Mouse (Mus musculus) liver, postnatal 0 days (tissue): ENCODE data around the gene Gm21477. TPM values are rescaled to one million over a fixed set of nuclear protein-coding genes. Genes with fewer than 3 reads are reported as not detected.
"Not testable (repeated sequence)": the region's sequence is repeated elsewhere in the genome, so short reads cannot be mapped to it uniquely, and the experiment has no call there.

Source experiments
- ATAC-seq: fragments of 200-750 bp; cut with Nextera tagmentation; 2 replicates; pipeline ENCODE4 v1.8.0; 2017; ENCODE audit warnings: mild to moderate bottlenecking, moderate library complexity
- DNase-seq: peaks from one replicate; pipeline ENCODE4 v3.0.0-alpha.2; 2016
- H3K27ac ChIP-seq: fragments of 300-500 bp; sonication (generic); 2 replicates; pipeline ENCODE4 v1.5.1; 2014; ENCODE audit warnings: antibody characterized with exemption, moderate library complexity, mild to moderate bottlenecking, low read depth
- H3K27me3 ChIP-seq: fragments of 300-500 bp; sonication (generic); 2 replicates; pipeline ENCODE4 v1.6.1; 2014; ENCODE audit warnings: low read length, control low read depth, mixed read lengths; ENCODE audit not compliant: insufficient read depth
- H3K36me3 ChIP-seq: fragments of 300-500 bp; sonication (generic); replicated peaks from 2 replicates; pipeline ENCODE4 v1.6.1; 2014; ENCODE audit warnings: mild to moderate bottlenecking, control low read depth, low read length, moderate library complexity, mixed read lengths; ENCODE audit not compliant: insufficient read depth
- H3K4me1 ChIP-seq: fragments of 300-500 bp; sonication (generic); 2 replicates; pipeline ENCODE4 v1.6.1; 2014; ENCODE audit warnings: antibody characterized with exemption, mild to moderate bottlenecking, control low read depth; ENCODE audit not compliant: insufficient read depth
- H3K4me2 ChIP-seq: fragments of 300-500 bp; sonication (generic); 2 replicates; pipeline ENCODE4 v1.6.1; 2014; ENCODE audit warnings: low read depth, mild to moderate bottlenecking, low read length, moderate library complexity, mixed read lengths
- H3K4me3 ChIP-seq: fragments of 300-500 bp; sonication (generic); 2 replicates; pipeline ENCODE4 v1.5.1; 2014; ENCODE audit warnings: low read depth, low read length
- H3K9ac ChIP-seq: fragments of 300-500 bp; sonication (generic); replicated peaks from 2 replicates; pipeline ENCODE4 v1.6.1; 2014; ENCODE audit warnings: mild to moderate bottlenecking, moderate library complexity
- H3K9me3 ChIP-seq: fragments of 300-500 bp; sonication (generic); 2 replicates; pipeline ENCODE4 v1.6.1; 2016; ENCODE audit warnings: mild to moderate bottlenecking, control low read depth, low read length, mixed read lengths
- whole genome bisulfite sequencing: fragments of 180-500 bp; shearing (Covaris S2); extraction: QIAGEN DNeasy Blood & Tissue Kit; methylation state at CpG from one replicate; pipeline ENCODE4 v1.1.7; 2014; ENCODE audit not compliant: insufficient replicate concordance; 5-methylcytosine and 5-hydroxymethylcytosine counted together
- polyA plus RNA-seq: library from polyadenylated mRNA; unstranded; fragments of >200 nt; fragmentation: Nextera tagmentation; extraction: Ambion mirVana; gene quantifications from 2 replicates; pipeline ENCODE4 v1.2.1, GENCODE M21; 2015

Gm21477 gene
- not detected in 2 replicates for polyA plus RNA-seq

GRCm38 (mm10) chrY:87116521-87116920 lies at the start of gene Gm21477:
Gene Gm21477, plus strand, starts transcription at chrY:87116821.
- H3K9me3 ChIP-seq, H3K4me2 ChIP-seq, H3K27me3 ChIP-seq, H3K4me3 ChIP-seq, H3K36me3 ChIP-seq, ATAC-seq, H3K9ac ChIP-seq, H3K27ac ChIP-seq, H3K4me1 ChIP-seq, DNase-seq: not testable (repeated sequence)
- WGBS, result no CpG with 5 or more reads among the region's 6 CpGs
